Mouse (Mus musculus): ENCODE measurements around the gene Stn1.
"Not testable (repeated sequence)": the region's sequence is repeated elsewhere in the genome, so short reads cannot be mapped to it uniquely, and the experiment has no call there.

The Stn1 gene

DNA sequence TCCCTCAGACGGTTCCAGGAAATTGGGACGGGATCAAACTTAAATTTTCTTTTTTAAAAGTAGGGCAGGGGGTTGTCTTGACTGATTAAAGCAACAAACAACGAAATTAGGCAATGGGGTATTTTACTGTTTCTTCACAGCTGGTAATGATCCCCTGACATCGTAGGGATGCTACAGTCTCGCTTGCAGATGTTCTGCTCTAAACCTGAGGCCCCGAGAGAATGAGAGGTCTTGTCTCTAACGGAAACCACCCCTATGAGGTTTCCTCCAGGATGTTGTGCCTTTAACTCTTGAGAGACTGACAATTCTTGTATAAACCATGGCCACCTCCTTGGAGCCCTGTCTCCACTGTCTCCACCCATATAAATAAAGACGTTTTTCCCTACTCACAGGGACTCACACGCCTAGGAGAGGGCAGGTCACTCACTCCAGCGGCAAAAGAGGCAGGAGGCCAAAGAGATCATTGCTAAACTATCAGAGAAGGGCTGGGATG, at the start of gene Stn1:
Gene Stn1, minus strand, starts transcription at position 208 of the 493 bp plus-strand sequence.
- no peak for DNase-seq (ENCODE audit: low spot score)

DNA sequence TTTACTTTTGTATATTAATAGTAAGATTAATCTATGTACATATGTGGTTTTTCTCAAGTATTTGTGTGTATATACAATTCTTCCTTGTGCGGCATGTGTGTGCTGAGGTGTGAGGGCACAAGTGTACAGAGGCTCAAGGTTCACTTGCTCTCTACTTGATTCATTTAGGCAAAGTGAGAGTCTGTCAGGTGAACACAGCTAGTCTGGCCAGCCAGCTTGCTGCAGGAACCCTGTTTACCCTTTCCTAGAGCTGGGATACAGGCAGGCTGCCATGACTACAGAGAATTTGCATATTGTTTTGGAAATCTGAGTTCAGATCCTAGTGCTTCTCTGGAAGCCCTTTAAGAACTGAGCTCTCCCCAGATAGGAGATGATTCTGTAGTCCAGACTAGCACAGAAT, 49.7 kb upstream of the Stn1 start:
- no peak for DNase-seq (ENCODE audit: low spot score)

DNA sequence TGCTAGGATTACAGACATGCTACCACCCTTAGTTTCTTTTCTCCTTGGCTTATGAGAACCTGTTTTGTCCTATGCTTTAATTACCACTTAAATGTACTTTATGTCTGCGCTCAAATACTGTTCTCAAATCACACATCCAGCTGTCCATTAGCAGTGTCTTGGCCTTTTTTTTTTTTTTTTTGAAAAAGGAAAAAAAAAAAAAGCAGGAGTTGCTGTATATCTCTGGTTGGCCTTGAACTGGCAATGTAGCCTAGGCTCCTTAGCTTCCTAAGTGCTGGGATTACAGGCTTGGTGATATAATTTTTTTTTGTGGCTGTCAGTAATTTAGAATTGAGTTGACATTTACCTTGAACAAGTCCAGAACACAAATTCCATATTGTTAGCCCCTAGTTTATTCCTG, 48.5 kb upstream of the Stn1 start:
- no peak for DNase-seq (ENCODE audit: low spot score)

DNA sequence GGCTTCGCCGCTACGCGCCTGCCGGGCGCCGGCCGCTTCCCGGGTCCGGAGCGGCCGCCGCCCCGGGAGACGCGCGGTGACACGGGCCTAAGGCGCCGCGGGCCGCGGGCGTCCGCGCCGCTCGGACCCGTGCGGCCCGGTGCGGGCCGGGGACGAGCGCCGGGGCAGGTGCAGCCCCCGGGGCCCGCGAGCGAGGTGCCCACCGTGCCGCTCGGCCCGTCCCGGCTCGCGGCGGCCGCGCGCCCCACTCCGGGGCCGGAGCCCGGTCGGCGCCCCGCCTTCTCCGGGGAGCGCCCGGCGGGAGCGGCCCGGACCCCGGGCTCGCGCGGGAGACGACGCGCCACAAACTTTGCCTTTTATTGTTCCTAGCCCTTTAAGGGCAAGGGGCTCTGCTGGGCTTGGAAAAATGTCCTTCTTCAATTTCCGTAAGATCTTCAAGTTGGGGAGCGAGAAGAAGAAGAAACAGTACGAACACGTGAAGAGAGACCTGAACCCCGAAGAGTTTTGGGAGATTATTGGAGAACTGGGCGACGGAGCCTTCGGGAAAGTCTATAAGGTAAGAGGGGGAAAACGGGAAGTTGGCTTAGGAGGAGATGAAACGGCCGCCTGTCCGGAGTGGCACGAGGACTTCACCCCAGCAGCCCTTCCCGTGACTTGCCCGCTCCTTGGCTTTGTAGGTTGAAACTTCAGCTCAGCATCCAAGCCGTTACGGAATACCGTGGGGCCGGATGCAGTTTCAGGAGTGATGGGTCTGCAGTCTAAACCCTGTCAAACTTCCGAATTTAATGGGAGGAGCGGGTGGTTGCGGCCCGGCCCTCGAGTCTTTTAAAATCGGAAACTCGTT, 42.7 kb upstream of the Stn1 start:
- peak; percentile 44 for DNase-seq (ENCODE audit: low spot score)

DNA sequence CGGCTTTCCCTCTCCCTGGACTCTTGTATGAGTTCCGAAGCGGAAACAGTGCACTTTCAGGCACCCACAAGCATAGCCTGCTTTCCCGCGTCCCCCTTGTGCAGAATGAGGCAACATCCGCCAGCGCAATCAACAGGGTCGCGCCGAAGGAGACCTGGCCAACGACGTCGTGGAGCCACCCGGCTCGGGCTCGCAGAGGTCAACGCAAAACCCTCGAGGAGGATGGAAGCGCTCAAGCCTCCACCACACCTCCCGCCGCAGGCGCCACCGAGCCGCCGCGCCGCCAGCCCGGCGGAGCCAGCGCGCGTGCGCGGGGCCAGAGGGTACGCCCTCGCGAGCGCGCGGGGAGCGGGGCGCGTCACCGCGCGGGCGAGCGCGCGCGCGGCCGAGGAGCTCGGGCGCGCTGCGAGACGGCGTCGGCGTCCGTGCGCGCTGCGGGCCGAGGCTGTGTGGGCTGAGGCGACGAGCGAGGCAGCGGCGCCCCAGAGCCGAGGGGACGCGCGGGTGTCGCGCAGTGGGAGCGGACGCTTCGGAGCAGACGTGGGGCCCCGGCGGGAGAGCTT, 42.0 kb upstream of the Stn1 start, which contains the start of gene Slk:
Gene Slk, plus strand, starts transcription at position 454 of the 563 bp plus-strand sequence.
- DNase-seq (ENCODE audit: low spot score): peak; percentile 73

DNA sequence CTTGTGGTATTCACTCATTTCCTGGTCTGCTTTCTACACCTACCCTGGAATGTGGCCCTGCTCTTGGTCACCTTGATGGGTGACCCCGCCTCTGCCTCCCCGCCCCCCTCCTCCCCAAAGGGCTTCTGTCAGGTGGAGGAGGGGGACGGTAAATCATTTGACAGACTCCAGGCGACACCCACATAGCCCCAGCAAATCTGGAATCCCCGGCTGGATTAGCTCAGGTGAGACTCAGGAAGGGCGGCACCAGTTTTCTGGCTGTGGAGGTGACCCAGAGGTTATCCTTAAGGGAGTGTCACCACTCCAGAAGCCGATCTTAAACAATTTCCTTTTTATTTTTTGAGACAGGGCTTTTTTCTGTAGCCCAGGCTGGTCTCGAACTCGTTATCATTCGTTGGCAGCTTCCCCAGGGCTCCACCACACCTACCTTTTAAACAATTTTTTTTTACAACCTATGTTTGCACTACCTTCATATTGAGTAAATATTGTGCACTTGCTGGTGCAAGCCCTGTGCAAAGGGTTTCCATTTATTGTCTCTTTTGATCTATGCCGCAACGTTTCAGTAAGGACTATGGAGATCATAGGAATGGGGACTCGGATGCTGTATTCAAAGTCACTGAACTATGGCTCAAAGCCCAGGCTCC, 41.4 kb upstream of the Stn1 start:
- DNase-seq (ENCODE audit: low spot score): no peak

DNA sequence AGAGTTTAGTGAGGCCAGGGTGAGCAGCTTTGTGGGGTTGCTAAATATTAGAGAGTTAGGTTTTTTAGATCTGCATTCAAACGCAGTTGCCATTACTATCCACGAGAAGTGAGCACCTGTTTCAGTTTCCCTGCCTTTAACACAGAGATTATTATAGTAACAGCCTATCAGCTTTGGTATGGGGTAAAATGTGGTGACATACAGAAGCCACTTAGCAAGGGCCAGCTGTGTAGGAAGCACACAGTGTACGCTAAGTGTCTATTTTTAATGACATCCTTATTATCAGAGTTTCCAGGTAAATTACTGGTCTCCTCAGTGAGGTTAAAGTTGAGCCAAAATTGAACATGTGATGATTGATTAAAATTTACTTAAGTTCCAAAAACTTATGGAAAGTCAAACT, 36.4 kb upstream of the Stn1 start:
- DNase-seq (ENCODE audit: low spot score): no peak

DNA sequence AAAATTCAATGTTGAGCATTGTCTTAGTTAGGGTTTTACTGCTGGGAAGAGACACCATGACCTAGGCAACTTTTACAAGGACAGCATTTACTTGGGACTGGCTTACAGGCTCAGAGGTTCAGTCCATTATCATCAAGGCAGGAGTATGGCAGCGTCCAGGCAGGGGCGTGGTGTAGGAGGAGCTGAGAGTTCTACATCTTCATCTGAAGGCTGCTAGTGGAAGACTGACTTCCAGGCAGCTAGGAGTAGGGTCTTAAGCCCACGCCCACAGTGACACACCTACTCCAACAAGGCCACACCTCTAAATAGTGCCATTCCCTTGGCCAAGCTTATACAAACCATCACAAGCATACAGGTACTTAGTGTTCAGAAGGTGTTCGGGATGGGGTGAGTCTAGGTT, 34.7 kb upstream of the Stn1 start:
- not testable (repeated sequence) for DNase-seq (ENCODE audit: low spot score)

DNA sequence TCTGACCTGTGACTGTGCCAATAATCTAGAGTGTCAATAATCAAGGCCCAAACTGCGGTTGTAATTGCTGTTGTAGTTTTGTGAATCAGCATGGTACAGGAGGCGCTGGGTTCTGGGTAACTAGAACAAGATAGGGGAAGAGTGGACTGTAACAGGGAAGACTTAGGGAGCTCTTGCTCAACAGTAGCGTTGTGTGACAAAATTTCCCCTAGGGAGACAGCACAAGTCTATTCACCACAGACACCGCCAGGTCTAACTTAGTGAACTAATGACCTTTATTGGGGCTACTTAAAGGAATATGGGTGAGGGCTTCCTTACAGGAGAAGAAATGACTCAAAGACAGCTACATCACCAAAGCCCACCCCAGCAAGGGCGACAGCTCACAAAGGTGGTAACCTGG, 32.7 kb upstream of the Stn1 start:
- DNase-seq (ENCODE audit: low spot score): no peak

DNA sequence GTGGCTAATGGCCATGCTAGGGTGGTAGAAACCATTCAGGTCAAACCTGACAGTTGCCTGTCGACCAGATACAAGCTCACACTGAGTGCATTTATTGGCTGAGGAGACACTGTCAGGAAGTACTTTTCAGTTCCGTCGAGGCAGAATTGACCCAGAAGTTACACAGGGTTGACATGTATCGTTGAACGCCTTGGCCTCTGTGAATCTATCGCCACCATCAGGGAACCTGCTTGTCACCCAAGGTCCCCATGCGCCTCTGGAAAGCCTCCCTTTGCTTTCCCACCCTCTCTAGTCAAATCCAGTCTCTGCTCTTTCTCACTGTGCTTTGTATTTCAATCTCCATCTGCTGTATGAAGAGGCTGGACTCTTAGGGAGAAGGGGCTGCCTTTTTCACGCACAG, 28.7 kb upstream of the Stn1 start:
- no peak for DNase-seq (ENCODE audit: low spot score)

DNA sequence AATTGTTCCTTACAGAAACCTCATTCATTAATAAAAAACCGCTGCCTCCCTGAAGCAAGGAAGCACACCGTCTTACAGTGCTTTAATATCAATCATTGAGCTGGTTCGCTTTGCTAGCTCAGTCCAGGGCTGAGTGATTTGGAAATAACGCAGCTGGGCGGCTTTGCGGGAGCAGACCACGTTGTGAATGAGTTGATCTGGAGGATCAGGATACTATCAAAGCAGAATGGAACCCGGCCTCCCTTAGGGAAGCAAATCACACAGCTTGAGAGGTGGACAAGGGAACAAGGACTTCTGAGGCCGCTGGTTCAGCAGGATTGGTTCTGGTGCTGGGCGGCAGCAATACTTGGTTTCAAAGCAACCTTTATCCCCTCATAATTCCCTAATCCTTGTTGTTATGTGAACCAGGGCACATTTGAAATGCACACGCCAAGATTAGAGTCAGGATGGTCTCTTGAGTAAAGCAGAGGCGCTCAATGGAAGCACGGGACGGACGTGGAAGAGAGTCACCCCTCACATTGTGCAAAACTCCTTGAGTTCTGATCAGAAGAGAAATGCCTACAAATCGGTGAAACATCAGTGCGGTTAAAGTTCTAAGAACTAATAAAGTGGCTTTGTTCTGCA, 27.8 kb upstream of the Stn1 start:
- no peak for DNase-seq (ENCODE audit: low spot score)

DNA sequence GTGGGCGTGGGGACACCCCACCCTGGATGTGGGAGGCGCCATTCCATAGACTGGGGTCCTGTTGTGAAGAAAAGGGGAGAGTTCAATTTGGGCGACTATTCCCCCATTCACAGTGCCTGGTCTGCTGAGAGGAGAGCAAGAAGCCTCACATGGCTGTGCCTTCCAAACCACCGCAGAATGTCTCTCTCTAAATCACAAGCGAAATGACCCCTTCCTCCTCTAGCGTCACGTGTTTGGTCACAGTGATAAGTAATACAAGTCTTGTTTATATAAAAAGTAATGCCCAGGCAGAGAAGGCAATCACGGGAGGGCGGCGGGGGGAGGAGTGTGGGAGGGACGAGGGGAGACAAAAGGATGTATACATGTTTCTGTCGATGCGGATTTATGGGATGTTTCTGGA, 26.4 kb upstream of the Stn1 start:
- no peak for DNase-seq (ENCODE audit: low spot score)

DNA sequence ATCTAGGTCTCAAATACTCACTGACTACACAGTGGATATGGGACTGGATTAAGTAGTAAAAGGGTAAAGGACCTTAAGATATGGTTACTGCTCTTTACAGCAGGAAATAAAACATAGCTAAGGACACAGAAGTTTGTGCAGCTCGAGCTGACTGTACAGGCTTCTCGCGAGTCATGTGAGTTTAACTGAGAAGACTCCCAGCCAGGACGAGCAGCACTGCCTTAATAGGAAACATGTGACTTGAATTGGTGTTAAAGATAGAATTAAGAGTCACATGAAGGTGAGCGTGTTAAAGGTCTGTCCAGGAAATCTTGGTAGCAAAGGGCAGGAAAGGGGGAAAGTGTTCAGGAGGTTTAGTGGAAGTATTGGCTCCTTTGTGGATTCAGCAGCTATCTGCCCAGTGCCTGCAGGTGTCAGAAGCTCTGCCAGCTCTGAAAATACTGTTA, 24.7 kb upstream of the Stn1 start:
- no peak for DNase-seq (ENCODE audit: low spot score)

DNA sequence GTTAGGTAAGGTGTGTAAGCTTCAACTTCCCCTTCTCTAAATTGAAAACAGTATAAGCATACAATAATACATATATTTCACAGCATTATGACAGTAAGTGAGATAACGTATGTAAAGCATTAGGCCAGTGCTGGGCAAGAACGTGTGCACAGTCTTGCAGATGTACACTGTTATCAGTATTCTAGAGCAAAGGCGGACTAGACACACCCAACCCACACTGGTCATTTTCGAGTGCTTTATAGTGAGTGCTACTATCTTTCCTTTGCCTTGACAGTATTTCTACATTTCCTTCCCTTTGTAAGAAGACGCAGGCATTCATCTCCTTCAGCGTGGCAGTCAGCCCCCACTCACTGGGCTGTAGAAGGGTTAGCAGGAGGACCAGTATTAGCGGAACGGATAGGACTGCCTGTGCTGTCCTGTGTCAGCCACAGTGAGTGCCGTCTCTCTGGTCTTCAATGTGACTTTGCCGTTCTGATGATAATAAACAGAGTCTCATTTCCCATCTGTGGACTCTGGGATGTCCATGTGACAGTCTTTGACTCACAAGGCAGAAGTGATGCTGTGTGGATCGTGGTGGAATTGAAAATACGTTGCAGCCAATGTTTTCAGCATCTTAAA, 23.3 kb upstream of the Stn1 start:
- DNase-seq (ENCODE audit: low spot score): no peak

DNA sequence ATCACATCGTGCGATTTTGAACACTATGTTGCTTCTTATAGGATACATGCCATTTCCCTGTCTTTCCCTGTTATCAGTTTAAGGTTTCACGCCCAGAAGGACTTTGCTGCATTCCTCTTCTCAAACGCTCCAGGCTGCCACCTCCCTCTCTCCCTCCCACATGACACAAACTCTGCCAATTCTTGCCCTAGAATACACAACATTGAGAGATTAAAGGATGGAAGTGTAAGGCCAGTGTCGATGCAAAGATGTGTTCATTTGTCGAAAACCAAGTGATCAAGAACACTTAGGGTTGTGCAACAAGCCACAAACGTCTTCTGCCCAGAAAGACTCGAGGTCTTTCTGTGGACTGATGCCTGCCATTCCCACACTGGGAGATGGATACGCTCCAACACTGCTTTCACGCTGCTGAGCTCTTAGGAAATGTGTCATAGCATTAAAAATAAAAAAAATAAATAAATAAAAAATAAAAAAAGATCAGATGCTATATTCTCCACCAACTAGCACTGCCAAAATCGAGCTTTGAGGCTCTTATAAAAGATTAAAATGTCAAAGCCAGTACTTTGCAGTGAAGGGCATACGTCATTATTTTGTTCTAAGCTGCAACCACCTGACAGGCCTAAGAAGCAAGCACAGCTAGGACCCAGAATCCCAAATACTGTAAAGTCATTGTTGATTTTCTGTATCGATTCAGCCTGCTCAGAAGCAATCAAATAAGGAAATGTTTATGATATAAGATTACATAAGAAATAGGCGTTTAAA, 22.6 kb upstream of the Stn1 start:
- DNase-seq (ENCODE audit: low spot score): no peak

DNA sequence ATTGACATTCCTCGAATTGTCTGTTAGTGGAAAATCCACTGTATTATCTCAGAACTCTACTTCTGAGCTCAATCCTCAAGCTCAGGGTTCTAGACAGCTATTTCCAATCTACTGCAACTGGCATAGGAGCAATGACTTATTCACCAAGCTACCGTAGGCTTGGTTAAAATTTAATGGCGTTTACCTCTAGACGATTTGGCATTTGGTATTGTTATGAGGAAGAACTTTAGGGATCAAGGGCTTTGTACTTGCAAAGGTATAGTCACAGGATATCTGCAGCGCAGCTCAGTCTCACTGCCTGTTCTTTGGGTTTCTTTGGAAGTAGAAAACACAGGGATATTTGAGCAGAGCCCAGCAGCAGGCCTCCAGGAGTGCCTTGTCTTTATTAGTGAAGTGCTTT, 21.8 kb upstream of the Stn1 start:
- no peak for DNase-seq (ENCODE audit: low spot score)

DNA sequence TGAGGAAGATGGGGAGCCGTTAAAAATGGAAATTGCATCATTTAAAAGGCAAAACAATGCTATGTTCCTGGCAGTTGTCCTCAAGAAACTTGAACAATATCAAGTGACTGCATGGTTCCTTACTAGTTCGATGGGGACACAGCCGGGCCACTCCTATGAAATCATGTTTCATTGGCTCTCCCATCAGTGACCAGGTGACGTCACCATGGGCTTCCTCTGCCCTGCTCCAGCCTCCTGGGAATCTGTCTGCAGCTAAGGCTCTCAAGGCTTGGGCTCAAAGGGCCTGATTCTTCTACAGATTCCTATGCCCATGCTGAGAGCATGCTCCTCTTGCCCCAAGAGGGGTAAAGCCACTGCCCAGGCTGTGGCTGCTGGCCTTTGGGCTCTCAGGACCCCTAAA, 12.3 kb upstream of the Stn1 start:
- DNase-seq (ENCODE audit: low spot score): no peak

DNA sequence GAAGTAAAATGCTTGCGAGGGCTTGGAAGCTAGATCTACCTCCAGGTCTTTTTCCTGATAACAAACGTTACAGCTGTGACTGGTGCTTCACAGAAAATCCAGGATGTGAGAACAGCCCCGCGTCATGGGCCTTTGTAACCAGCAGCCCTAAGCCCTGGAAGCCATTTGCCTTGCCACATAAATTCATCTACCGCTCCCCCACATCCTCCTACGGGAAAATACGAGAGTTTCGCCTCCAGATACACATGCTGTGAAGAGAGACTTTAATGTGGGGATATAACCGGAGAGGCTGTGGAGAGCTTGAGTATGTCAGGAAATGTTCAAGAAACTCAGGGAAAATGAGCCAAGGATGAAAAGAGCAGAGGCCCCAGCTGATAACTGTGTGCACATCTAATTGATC, 11.9 kb upstream of the Stn1 start:
- no peak for DNase-seq (ENCODE audit: low spot score)

DNA sequence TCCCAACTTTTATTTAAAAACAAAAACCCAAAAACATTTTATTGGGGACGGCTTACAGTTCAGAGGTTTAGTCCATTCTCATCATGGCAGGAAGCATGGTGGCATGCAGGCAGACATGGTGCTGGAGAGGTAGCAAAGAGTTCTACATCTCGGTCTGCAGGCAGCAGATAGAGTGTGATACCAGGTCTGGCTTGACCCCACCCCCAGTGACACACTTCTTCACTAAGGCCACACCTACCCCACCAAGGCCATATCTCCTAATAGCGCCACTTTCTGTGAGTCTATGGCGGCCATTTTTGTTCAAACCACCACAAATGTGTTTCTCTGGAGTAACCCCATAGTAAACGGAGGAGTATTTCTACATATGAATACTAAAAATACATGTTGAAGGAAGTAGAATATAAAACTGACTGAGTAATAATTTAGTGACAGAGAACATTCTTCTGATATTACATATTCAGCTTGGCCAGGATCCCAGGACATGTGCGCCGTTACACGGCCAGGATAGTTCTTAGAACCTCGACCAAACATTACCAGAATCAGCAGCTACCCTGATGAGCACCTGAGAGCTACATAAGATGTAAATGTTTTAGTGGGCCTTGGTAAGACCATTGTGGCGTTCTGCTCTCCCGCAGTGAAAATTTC, 11.2 kb upstream of the Stn1 start:
- DNase-seq (ENCODE audit: low spot score): no peak

DNA sequence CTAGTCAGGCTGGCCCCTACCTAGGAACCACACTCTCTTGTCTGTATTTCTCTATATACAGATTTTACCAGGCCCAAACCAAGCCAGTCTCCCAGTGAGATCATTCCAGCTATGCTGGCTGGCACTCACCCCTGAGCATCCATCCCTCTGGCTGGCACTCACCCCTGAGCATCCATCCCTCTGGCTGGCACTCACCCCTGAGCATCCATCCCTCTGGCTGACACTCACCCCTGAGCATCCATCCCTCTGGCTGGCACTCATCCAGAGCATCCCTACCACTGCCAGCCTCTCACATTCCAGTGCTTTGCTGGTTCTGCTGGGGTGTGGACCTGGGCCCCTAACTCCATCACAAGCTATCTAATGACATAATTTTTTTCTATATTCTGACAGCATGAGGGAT, 8.2 kb upstream of the Stn1 start:
- DNase-seq (ENCODE audit: low spot score): no peak

DNA sequence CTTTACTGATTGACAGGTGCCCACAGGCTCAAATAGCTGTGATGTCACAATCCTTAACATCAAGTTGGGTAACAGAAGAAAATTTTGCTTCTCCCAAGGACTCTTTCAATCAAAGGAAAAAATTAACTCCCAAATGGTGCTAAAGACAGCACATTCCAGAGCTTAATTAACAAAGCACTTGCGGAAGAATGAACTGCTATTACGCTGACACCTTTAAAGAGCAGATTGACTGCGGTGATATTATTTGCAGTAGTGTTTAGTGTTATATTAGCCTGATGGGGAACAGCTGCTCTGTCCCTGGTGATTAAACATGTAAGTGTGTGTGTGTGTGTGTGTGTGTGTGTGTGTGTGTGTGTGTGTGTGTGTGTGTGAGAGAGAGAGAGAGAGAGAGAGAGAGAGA, 7.7 kb upstream of the Stn1 start:
- no peak for DNase-seq (ENCODE audit: low spot score)
